Mouse (Mus musculus): ENCODE results near the gene Slc6a5. TPM values are rescaled to one million over a fixed set of nuclear protein-coding genes. Genes with fewer than 3 reads are reported as not detected.

The Slc6a5 gene
- total and polyA plus RNA-seq, 3 experiments: not detected

DNA sequence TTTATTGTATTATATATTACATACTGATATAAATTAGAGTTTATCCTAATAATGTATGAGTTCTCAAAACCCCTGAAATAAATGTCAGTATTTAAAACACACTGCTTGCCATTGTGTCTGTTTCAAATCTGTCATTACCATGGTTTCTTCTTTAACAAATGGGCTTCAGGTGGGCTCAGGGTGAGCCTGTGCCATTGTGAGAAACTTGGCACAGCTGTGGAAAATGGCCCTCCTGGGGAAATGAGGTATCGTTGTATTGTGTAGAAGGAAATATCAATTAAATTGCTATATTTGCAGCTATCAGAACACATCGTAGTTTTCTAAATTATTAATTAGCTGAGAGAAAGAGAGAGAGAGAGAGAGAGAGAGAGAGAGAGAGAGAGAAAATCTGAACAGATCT lies 53.8 kb downstream of the Slc6a5 start:
- Histone ChIP-seq H3K9me3 (replicated peaks; ENCODE audit: insufficient read depth, low read length) (no peaks in the 10 kb centered on the region), H3K4me1 (ENCODE audit: control insufficient read depth in 1 of 2, insufficient read depth in 2 of 2, low read length in 2 of 2) (no peaks in the 10 kb centered on the region), H3K79me2 (ENCODE audit: control insufficient read depth, insufficient read depth, low read length, poor library complexity) (no peaks in the 10 kb centered on the region), H3K4me3 (ENCODE audit: control insufficient read depth in 1 of 2, insufficient read depth in 1 of 2, low read depth in 2 of 2, low read length in 2 of 2) (no peak overlapping the region), H3K9ac (ENCODE audit: control insufficient read depth, low read depth, low read length, poor library complexity, severe bottlenecking) (no peak overlapping the region), H3K27me3 (ENCODE audit: control insufficient read depth in 1 of 2, insufficient read depth in 2 of 2, low read length in 2 of 2) (no peaks in the 10 kb centered on the region), H3K36me3 (ENCODE audit: control insufficient read depth in 1 of 2, insufficient read depth in 2 of 2, low read length in 2 of 2) (no peaks in the 10 kb centered on the region), H3K27ac (ENCODE audit: control insufficient read depth, low read depth, low read length) (no peak overlapping the region)
- no peak for TF ChIP-seq NRF1 (IDR thresholded peaks at IDR 0.05; ENCODE audit: insufficient read depth, low read depth, low read length, poor library complexity, severe bottlenecking)
- TF ChIP-seq CTCF (IDR thresholded peaks at IDR 0.05 in 2 of 3, conservative IDR thresholded peaks at IDR 0.05 in 1 of 3; ENCODE audit: control insufficient read depth in 1 of 3, insufficient read depth in 1 of 3, low read depth in 2 of 3, low read length in 3 of 3, poor library complexity in 1 of 3, severe bottlenecking in 1 of 3): no peak
- no peak for TF ChIP-seq CHD2 (IDR thresholded peaks at IDR 0.05; ENCODE audit: low read length)
- DNase-seq (ENCODE audit: low read depth, low spot score): no peak

DNA sequence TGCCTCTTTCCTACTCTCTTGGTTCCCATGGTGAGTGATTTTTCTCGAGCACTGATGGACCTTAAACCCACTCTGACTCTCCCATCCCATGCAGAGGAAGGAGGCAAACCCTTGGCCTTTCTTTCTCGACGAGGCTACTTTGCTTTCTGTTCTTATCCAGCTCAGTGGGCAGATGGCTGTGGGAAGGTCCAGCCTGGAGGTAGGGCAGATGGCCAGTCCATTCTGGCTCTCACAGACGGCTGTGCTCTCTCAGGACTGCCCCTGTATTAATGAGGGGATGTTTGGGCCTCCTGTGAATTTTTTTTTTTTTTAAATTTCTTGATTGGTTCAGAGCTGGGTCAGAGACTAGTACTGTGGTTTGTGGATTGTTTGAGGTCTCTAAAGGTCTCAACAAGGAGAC lies 59.6 kb downstream of the Slc6a5 start:
- Histone ChIP-seq H3K27ac (ENCODE audit: control insufficient read depth, low read depth, low read length) (no peak overlapping the region), H3K4me3 (ENCODE audit: control insufficient read depth in 1 of 2, insufficient read depth in 1 of 2, low read depth in 2 of 2, low read length in 2 of 2) (no peak overlapping the region), H3K36me3 (ENCODE audit: control insufficient read depth in 1 of 2, insufficient read depth in 2 of 2, low read length in 2 of 2) (no peaks in the 10 kb centered on the region), H3K4me1 (ENCODE audit: control insufficient read depth in 1 of 2, insufficient read depth in 2 of 2, low read length in 2 of 2) (no peaks in the 10 kb centered on the region), H3K79me2 (ENCODE audit: control insufficient read depth, insufficient read depth, low read length, poor library complexity) (no peaks in the 10 kb centered on the region), H3K9ac (ENCODE audit: control insufficient read depth, low read depth, low read length, poor library complexity, severe bottlenecking) (no peak overlapping the region), H3K27me3 (ENCODE audit: control insufficient read depth in 1 of 2, insufficient read depth in 2 of 2, low read length in 2 of 2) (no peaks in the 10 kb centered on the region), H3K9me3 (replicated peaks; ENCODE audit: insufficient read depth, low read length) (no peaks in the 10 kb centered on the region)
- no peak for DNase-seq (ENCODE audit: low read depth, low spot score)
- TF ChIP-seq ZNF384 (IDR thresholded peaks at IDR 0.05; ENCODE audit: low read depth, low read length) (no peak), ZMIZ1 (IDR thresholded peaks at IDR 0.05; ENCODE audit: low read depth, low read length) (no peak), MAZ (IDR thresholded peaks at IDR 0.05; ENCODE audit: low read depth, low read length) (no peak), NELFE (IDR thresholded peaks at IDR 0.05; ENCODE audit: low read depth, low read length) (no peak)

DNA sequence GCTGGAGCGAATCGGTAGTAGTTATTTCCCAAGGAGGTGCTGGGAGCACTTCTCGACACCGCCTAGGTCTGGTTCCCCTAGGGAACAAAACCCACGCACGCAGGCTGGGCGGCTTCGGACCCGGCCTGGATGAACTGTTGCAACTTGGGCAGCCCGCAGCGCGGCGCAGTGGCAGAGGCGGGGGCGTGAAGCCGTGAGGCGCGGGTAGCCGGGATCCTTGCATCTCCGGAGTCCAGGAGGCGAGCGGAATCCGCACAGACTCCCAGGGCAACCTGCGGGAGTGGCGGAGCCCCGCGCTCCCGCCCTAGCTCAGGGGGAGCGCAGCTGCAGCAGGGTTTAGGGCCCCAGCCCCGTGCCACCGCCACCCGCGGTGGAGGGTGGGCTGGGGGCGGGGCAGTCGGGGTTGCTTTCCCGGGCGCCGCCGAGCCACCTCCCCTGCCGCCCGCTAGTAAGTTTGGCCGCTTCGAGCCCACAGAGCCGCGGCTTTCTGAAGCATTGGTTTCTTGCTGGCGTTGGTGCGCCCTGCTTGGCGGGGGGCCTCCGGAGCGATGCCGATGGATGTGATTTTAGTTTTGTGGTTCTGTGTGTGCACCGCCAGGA lies 65.0 kb downstream of the Slc6a5 start, which contains the start of gene Nell1:
TSS of gene Nell1 (plus strand) at position 24 of the 600 bp plus-strand sequence.
- no peak for TF ChIP-seq USF2 (IDR thresholded peaks at IDR 0.05; ENCODE audit: borderline replicate concordance in 1 of 2, insufficient read depth in 1 of 2, low read depth in 1 of 2, low read length in 2 of 2)
- TF ChIP-seq MAZ (IDR thresholded peaks at IDR 0.05; ENCODE audit: low read depth, low read length): no peak
- TF ChIP-seq ZNF384 (IDR thresholded peaks at IDR 0.05; ENCODE audit: low read depth, low read length): no peak
- TF ChIP-seq CHD2 (IDR thresholded peaks at IDR 0.05; ENCODE audit: low read length): no peak
- TF ChIP-seq MAFK (IDR thresholded peaks at IDR 0.05; ENCODE audit: borderline replicate concordance, low read depth, low read length): no peak
- no peak for TF ChIP-seq MAX (IDR thresholded peaks at IDR 0.05; ENCODE audit: low read length)
- no peak for TF ChIP-seq MYB (IDR thresholded peaks at IDR 0.05; ENCODE audit: low read depth, low read length)
- TF ChIP-seq E2F4 (IDR thresholded peaks at IDR 0.05; ENCODE audit: borderline replicate concordance, low read depth, low read length): no peak
- TF ChIP-seq MYC (IDR thresholded peaks at IDR 0.05; ENCODE audit: low read depth, low read length): no peak
- no peak for TF ChIP-seq RAD21 (IDR thresholded peaks at IDR 0.05; ENCODE audit: low read depth, low read length)
- TF ChIP-seq UBTF (IDR thresholded peaks at IDR 0.05; ENCODE audit: borderline replicate concordance, insufficient read depth, low read depth, low read length): no peak
- TF ChIP-seq HCFC1 (IDR thresholded peaks at IDR 0.05; ENCODE audit: low read depth, low read length): no peak
- TF ChIP-seq USF1 (IDR thresholded peaks at IDR 0.05; ENCODE audit: low read depth, low read length): no peak
- TF ChIP-seq TCF12 (IDR thresholded peaks at IDR 0.05; ENCODE audit: low read depth, low read length): no peak
- TF ChIP-seq NRF1 (IDR thresholded peaks at IDR 0.05; ENCODE audit: insufficient read depth, low read depth, low read length, poor library complexity, severe bottlenecking): no peak
- no peak for TF ChIP-seq POLR2A (IDR thresholded peaks at IDR 0.05; ENCODE audit: control insufficient read depth in 1 of 2, insufficient read depth in 1 of 2, low read depth in 1 of 2, low read length in 2 of 2, poor library complexity in 1 of 2)
- no peak for TF ChIP-seq MEF2A (IDR thresholded peaks at IDR 0.05; ENCODE audit: extremely low read depth, insufficient replicate concordance, low read depth, low read length, poor library complexity, severe bottlenecking)
- TF ChIP-seq MXI1 (IDR thresholded peaks at IDR 0.05; ENCODE audit: low read depth, low read length): no peak
- no peaks in the 10 kb centered on the region for H3K36me3 ChIP-seq (ENCODE audit: control insufficient read depth in 1 of 2, insufficient read depth in 2 of 2, low read length in 2 of 2)
- H3K4me3 ChIP-seq (ENCODE audit: control insufficient read depth in 1 of 2, insufficient read depth in 1 of 2, low read depth in 2 of 2, low read length in 2 of 2): no peak within 1 kb of the TSS
- H3K9ac ChIP-seq (ENCODE audit: control insufficient read depth, low read depth, low read length, poor library complexity, severe bottlenecking): no peak within 1 kb of the TSS
- H3K27ac ChIP-seq (ENCODE audit: control insufficient read depth, low read depth, low read length): no peak within 1 kb of the TSS
- H3K27me3 ChIP-seq (ENCODE audit: control insufficient read depth in 1 of 2, insufficient read depth in 2 of 2, low read length in 2 of 2): no peaks in the 10 kb centered on the region
- no peaks in the 10 kb centered on the region for H3K4me1 ChIP-seq (ENCODE audit: control insufficient read depth in 1 of 2, insufficient read depth in 2 of 2, low read length in 2 of 2)
- H3K79me2 ChIP-seq (ENCODE audit: control insufficient read depth, insufficient read depth, low read length, poor library complexity): no peaks in the 10 kb centered on the region
- H3K9me3 ChIP-seq (replicated peaks; ENCODE audit: insufficient read depth, low read length): no peaks in the 10 kb centered on the region
- DNase-seq (ENCODE audit: low read depth, low spot score): no peak

All from MEL (cell line).